Mouse (Mus musculus): ENCODE measurements at regions not wholly inside any gene's neighbourhood (a gene's known extent, or its start where the extent isn't known, plus 50 kb on each side); places are given as distances from the start of the nearest gene placed in this dataset.

- Histone ChIP-seq H3K9ac (no peak overlapping the region), H3K4me2 (ENCODE audit: low read depth) (no peak overlapping the region), H3K36me3 (ENCODE audit: insufficient read depth) (no peaks in the 10 kb centered on the region), H3K27me3 (ENCODE audit: insufficient read depth, low read length) (no peaks in the 10 kb centered on the region), H3K4me3 (ENCODE audit: low read depth, low read length) (no peak overlapping the region), H3K9me3 (ENCODE audit: low read length) (no peaks in the 10 kb centered on the region), H3K4me1 (ENCODE audit: insufficient read depth) (no peaks in the 10 kb centered on the region), H3K27ac (ENCODE audit: low read depth, low read length) (no peak overlapping the region)
- ATAC-seq, result no peak; the same call in 1 of the 2 replicates
- TF ChIP-seq CTCF (IDR thresholded peaks at IDR 0.05; ENCODE audit: low read depth), result no peak
- WGBS, result 57% methylated on average over 1 of the region's 1 CpGs
- peak; percentile 8 for DNase-seq
Observed at GRCm38 (mm10) chr6:19214700-19215099, 348.6 kb downstream of the Ankrd7 start.

- H3K9me3 ChIP-seq (ENCODE audit: low read length), result no peaks in the 10 kb centered on the region
- no peak overlapping the region for H3K4me3 ChIP-seq (ENCODE audit: low read depth, low read length)
- peak; percentile 45; the same call in 1 of the 2 replicates for ATAC-seq
- no peaks in the 10 kb centered on the region for H3K4me1 ChIP-seq (ENCODE audit: insufficient read depth)
- no peak overlapping the region for H3K27ac ChIP-seq (ENCODE audit: low read depth, low read length)
- no peak overlapping the region for H3K4me2 ChIP-seq (ENCODE audit: low read depth)
- H3K36me3 ChIP-seq (ENCODE audit: insufficient read depth), result no peaks in the 10 kb centered on the region
- peak; percentile 12 for DNase-seq
- no peak for TF ChIP-seq CTCF (IDR thresholded peaks at IDR 0.05; ENCODE audit: low read depth)
- 43% methylated on average over 1 of the region's 1 CpGs for WGBS
- no peaks in the 10 kb centered on the region for H3K27me3 ChIP-seq (ENCODE audit: insufficient read depth, low read length)
- no peak overlapping the region for H3K9ac ChIP-seq
Observed at GRCm38 (mm10) chr6:19215124-19215523, 349.0 kb downstream of the Ankrd7 start.

DNA sequence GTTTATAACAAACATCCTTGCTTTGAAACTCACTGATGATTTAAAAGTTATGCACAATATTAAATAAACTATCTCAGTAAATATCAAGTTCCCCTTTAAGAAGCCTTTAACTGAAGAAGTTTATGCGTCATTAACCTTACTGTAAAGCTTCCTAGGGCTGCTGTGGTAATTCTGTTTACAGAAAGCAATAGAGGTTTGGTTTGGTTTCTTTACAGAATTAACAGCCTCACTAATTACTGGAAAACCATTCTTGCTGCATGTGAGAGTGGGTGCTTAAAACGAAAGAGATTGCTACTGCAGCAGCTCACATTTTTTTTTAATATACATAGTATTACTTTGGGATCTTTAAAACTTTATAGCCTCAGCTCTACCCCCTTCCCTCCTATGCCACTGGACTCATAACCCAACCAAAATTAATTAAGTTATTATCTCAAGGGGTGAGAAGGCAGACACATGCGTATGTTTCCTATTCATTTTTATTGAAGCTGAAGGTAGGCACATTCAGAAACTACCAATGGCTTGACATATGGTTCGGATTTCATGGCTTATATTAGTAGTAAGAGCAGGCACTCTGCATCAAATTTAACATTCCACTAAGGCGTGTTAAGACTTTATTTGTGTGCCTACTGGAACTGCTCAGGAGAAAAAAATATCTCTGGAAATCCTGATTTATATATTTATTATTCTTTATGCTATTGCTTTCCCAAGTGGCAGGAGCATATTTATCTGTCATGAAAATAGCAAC lies 398.1 kb downstream of the Ankrd7 start:
- WGBS, result 57% methylated on average over 5 of the region's 5 CpGs
- H3K4me2 ChIP-seq (ENCODE audit: low read depth), result no peak overlapping the region
- no peak overlapping the region for H3K27ac ChIP-seq (ENCODE audit: low read depth, low read length)

GRCm38 (mm10) chr6:19273207-19273606 lies 407.1 kb downstream of the Ankrd7 start:
- no peaks in the 10 kb centered on the region for H3K27me3 ChIP-seq (ENCODE audit: insufficient read depth, low read length)
- ATAC-seq (no peak), DNase-seq (no peak)
- no peak overlapping the region for H3K4me2 ChIP-seq (ENCODE audit: low read depth)
- no peak overlapping the region for H3K4me3 ChIP-seq (ENCODE audit: low read depth, low read length)
- WGBS, result 85% methylated on average over 2 of the region's 2 CpGs
- TF ChIP-seq CTCF (IDR thresholded peaks at IDR 0.05; ENCODE audit: low read depth), result no peak
- H3K27ac ChIP-seq (ENCODE audit: low read depth, low read length), result no peak overlapping the region
- H3K36me3 ChIP-seq (ENCODE audit: insufficient read depth), result no peaks in the 10 kb centered on the region
- H3K9ac ChIP-seq, result no peak overlapping the region
- no peaks in the 10 kb centered on the region for H3K4me1 ChIP-seq (ENCODE audit: insufficient read depth)
- H3K9me3 ChIP-seq (ENCODE audit: low read length), result no peaks in the 10 kb centered on the region

More for the DNA sequence above, 398.1 kb downstream of the Ankrd7 start:
- ATAC-seq (no peak), DNase-seq (no peak)
- Histone ChIP-seq H3K9ac (no peak overlapping the region), H3K4me1 (ENCODE audit: insufficient read depth) (no peaks in the 10 kb centered on the region), H3K4me3 (ENCODE audit: low read depth, low read length) (no peak overlapping the region), H3K36me3 (ENCODE audit: insufficient read depth) (no peaks in the 10 kb centered on the region), H3K27me3 (ENCODE audit: insufficient read depth, low read length) (no peaks in the 10 kb centered on the region), H3K9me3 (ENCODE audit: low read length) (no peaks in the 10 kb centered on the region)
- TF ChIP-seq CTCF (IDR thresholded peaks at IDR 0.05; ENCODE audit: low read depth), result no peak

DNA sequence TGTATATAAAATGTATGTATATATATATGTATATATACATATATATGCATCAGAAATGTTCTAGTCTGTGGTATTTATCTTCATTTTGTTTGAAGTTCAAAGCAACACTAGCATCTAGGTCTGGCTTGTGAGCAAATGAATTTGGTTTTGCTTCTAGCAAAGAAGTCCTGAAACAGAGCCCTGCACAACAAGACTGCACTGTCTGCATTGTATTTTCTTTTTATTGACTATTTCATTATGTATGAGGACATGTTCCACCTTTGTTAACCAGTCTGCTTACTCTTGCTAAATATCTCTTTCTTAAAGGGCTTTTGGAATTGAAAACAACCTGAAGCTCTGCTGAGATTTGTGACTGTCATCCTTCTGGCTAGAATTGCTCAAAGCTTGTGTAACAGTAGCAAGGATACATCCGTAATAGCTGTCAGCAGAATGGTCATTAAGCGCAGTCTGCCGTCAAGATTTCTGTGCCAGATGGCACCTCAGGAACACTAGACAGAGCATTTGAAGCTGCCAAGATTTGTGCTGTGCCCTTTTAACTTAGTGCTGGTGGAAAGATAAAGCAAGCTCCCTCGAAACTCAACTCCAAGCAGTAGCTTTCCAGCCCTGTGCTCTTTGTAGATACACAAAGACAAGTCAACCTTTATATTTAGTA lies 416.7 kb downstream of the Ankrd7 start:
- H3K4me3 ChIP-seq (ENCODE audit: low read depth, low read length), result no peak overlapping the region
- H3K9me3 ChIP-seq (ENCODE audit: low read length), result no peaks in the 10 kb centered on the region
- no peak overlapping the region for H3K27ac ChIP-seq (ENCODE audit: low read depth, low read length)
- H3K4me1 ChIP-seq (ENCODE audit: insufficient read depth), result no peaks in the 10 kb centered on the region
- ATAC-seq (peak; percentile 98), DNase-seq (peak; percentile 81)
- 33% methylated on average over 4 of the region's 4 CpGs for WGBS
- TF ChIP-seq CTCF (IDR thresholded peaks at IDR 0.05; ENCODE audit: low read depth), result no peak
- no peaks in the 10 kb centered on the region for H3K36me3 ChIP-seq (ENCODE audit: insufficient read depth)
- H3K4me2 ChIP-seq (ENCODE audit: low read depth), result no peak overlapping the region; the same call in 1 of the 2 replicates
- no peak overlapping the region for H3K9ac ChIP-seq
- H3K27me3 ChIP-seq (ENCODE audit: insufficient read depth, low read length), result no peaks in the 10 kb centered on the region

GRCm38 (mm10) chr6:19332659-19333058 lies 466.5 kb downstream of the Ankrd7 start:
- H3K36me3 ChIP-seq (ENCODE audit: insufficient read depth), result no peaks in the 10 kb centered on the region
- H3K4me2 ChIP-seq (ENCODE audit: low read depth), result no peak overlapping the region
- H3K27me3 ChIP-seq (ENCODE audit: insufficient read depth, low read length), result no peaks in the 10 kb centered on the region
- H3K9me3 ChIP-seq (ENCODE audit: low read length), result no peaks in the 10 kb centered on the region
- H3K4me1 ChIP-seq (ENCODE audit: insufficient read depth), result no peaks in the 10 kb centered on the region
- no peak for DNase-seq
- ATAC-seq, result no peak
- no peak for TF ChIP-seq CTCF (IDR thresholded peaks at IDR 0.05; ENCODE audit: low read depth)
- H3K9ac ChIP-seq, result no peak overlapping the region
- no peak overlapping the region for H3K4me3 ChIP-seq (ENCODE audit: low read depth, low read length)
- H3K27ac ChIP-seq (ENCODE audit: low read depth, low read length), result no peak overlapping the region

DNA sequence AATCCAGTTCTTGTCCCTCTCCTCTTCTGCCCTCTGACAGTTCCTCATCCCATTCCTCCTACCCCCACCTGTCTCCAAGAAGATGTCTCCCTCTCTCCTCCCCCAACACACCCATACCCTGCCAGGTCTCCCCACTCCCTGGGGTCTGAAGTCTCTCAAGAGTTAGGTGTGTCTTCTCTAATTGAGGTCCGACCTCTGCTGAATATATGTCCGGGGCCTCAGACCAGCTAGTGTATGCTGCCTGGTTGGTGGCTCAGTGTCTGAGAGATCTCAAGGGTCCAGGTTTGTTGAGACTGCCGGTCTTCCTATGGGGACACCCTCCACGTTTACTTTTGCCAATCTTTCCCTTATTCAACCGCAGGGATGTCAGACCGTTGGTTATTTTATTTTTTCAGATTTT lies 469.5 kb downstream of the Ankrd7 start:
- no peak for TF ChIP-seq CTCF (IDR thresholded peaks at IDR 0.05; ENCODE audit: low read depth)
- ATAC-seq (no peak), DNase-seq (no peak)
- H3K27me3 ChIP-seq (ENCODE audit: insufficient read depth, low read length), result no peaks in the 10 kb centered on the region
- no peak overlapping the region for H3K9ac ChIP-seq
- no peaks in the 10 kb centered on the region for H3K9me3 ChIP-seq (ENCODE audit: low read length)
- H3K36me3 ChIP-seq (ENCODE audit: insufficient read depth), result no peaks in the 10 kb centered on the region
- no peak overlapping the region for H3K4me2 ChIP-seq (ENCODE audit: low read depth)
- no peak overlapping the region for H3K4me3 ChIP-seq (ENCODE audit: low read depth, low read length)
- H3K27ac ChIP-seq (ENCODE audit: low read depth, low read length), result no peak overlapping the region
- WGBS, result 90% methylated on average over 6 of the region's 6 CpGs
- no peaks in the 10 kb centered on the region for H3K4me1 ChIP-seq (ENCODE audit: insufficient read depth)

All from forebrain, postnatal 0 days (tissue).